Mouse (Mus musculus): ENCODE measurements at regions not wholly inside any gene's neighbourhood (a gene's known extent, or its start where the extent isn't known, plus 50 kb on each side); places are given as distances from the start of the nearest gene placed in this dataset.
"Not testable (repeated sequence)": the region's sequence is repeated elsewhere in the genome, so short reads cannot be mapped to it uniquely, and the experiment has no call there.

- ATAC-seq (replicated peaks; ENCODE audit: low read depth, poor library complexity, severe bottlenecking) = peak; percentile 81
These were observed 284.0 kb downstream of the Rapgef2 start for GRCm38 (mm10) chr3:79002173-79002848.

- ATAC-seq (replicated peaks; ENCODE audit: low read depth, poor library complexity, severe bottlenecking) = peak; percentile 50
These were observed 284.6 kb downstream of the Rapgef2 start for GRCm38 (mm10) chr3:79001754-79002153.

GRCm38 (mm10) chr3:79000293-79000692 is 286.0 kb downstream of the Rapgef2 start:
- no peak for ATAC-seq (replicated peaks; ENCODE audit: low read depth, poor library complexity, severe bottlenecking)

- no peak for ATAC-seq (replicated peaks; ENCODE audit: low read depth, poor library complexity, severe bottlenecking)
These were observed 286.5 kb downstream of the Rapgef2 start for GRCm38 (mm10) chr3:78999803-79000202.

GRCm38 (mm10) chr3:78988120-78988519 is 298.2 kb downstream of the Rapgef2 start:
- ATAC-seq (replicated peaks; ENCODE audit: low read depth, poor library complexity, severe bottlenecking) = no peak

- ATAC-seq (replicated peaks; ENCODE audit: low read depth, poor library complexity, severe bottlenecking) = 0 out of 2 replicates have a peak, but pooled peaks have one; percentile 18
These were observed 299.6 kb downstream of the Rapgef2 start for GRCm38 (mm10) chr3:78986726-78987125.

GRCm38 (mm10) chr3:78981057-78981456 is 305.3 kb downstream of the Rapgef2 start:
- no peak for ATAC-seq (replicated peaks; ENCODE audit: low read depth, poor library complexity, severe bottlenecking)

- ATAC-seq (replicated peaks; ENCODE audit: low read depth, poor library complexity, severe bottlenecking) = no peak
These were observed 307.5 kb downstream of the Rapgef2 start for GRCm38 (mm10) chr3:78978781-78979180.

GRCm38 (mm10) chr3:78966683-78967549 is 319.4 kb downstream of the Rapgef2 start:
- peak; percentile 74 for ATAC-seq (replicated peaks; ENCODE audit: low read depth, poor library complexity, severe bottlenecking)

- peak; percentile 63 for ATAC-seq (replicated peaks; ENCODE audit: low read depth, poor library complexity, severe bottlenecking)
These were observed 322.0 kb downstream of the Rapgef2 start for GRCm38 (mm10) chr3:78964231-78964858.

GRCm38 (mm10) chr3:78958781-78959180 is 327.5 kb downstream of the Rapgef2 start:
- peak; percentile 89 for ATAC-seq (replicated peaks; ENCODE audit: low read depth, poor library complexity, severe bottlenecking)

- no peak for ATAC-seq (replicated peaks; ENCODE audit: low read depth, poor library complexity, severe bottlenecking)
These were observed 331.0 kb downstream of the Rapgef2 start for GRCm38 (mm10) chr3:78955364-78955763.

- not testable (repeated sequence) for ATAC-seq (replicated peaks; ENCODE audit: low read depth, poor library complexity, severe bottlenecking)
These were observed 336.9 kb downstream of the Rapgef2 start for GRCm38 (mm10) chr3:78949385-78949784.

- ATAC-seq (replicated peaks; ENCODE audit: low read depth, poor library complexity, severe bottlenecking) = no peak
These were observed 337.6 kb downstream of the Rapgef2 start for GRCm38 (mm10) chr3:78948700-78949099.

- ATAC-seq (replicated peaks; ENCODE audit: low read depth, poor library complexity, severe bottlenecking) = peak; percentile 67
These were observed 338.1 kb downstream of the Rapgef2 start for GRCm38 (mm10) chr3:78948171-78948570.

- ATAC-seq (replicated peaks; ENCODE audit: low read depth, poor library complexity, severe bottlenecking) = peak; percentile 31; the same call in 1 of the 2 replicates
These were observed 339.1 kb downstream of the Rapgef2 start for GRCm38 (mm10) chr3:78947183-78947582.

- peak; percentile 51 for ATAC-seq (replicated peaks; ENCODE audit: low read depth, poor library complexity, severe bottlenecking)
These were observed 342.1 kb downstream of the Rapgef2 start for GRCm38 (mm10) chr3:78944185-78944584.

GRCm38 (mm10) chr3:78932975-78933374 is 353.3 kb downstream of the Rapgef2 start:
- peak; percentile 58; the same call in 1 of the 2 replicates for ATAC-seq (replicated peaks; ENCODE audit: low read depth, poor library complexity, severe bottlenecking)

- ATAC-seq (replicated peaks; ENCODE audit: low read depth, poor library complexity, severe bottlenecking) = no peak
These were observed 366.5 kb downstream of the Rapgef2 start for GRCm38 (mm10) chr3:78919850-78920249.

GRCm38 (mm10) chr3:78919407-78919806 is 366.9 kb downstream of the Rapgef2 start:
- ATAC-seq (replicated peaks; ENCODE audit: low read depth, poor library complexity, severe bottlenecking) = peak; percentile 100
